Mouse (Mus musculus) megakaryocyte, embryonic 14.5 days (primary cell): ENCODE results near the gene Tns3.

ENCODE experiments used
- FLI1 ChIP-seq: IDR thresholded peaks from 2 replicates; pipeline ENCODE4 v1.6.1; 2012; ENCODE audit warnings: low read length, inconsistent platforms, mixed read lengths
- GATA1 ChIP-seq: IDR thresholded peaks from 3 replicates; pipeline ENCODE4 v1.6.1; 2012; ENCODE audit warnings: mixed read lengths, low read length, inconsistent platforms, borderline replicate concordance

GRCm38 (mm10) chr11:8586374-8586773, 78.0 kb downstream of the Tns3 start:
- TF ChIP-seq GATA1 (no peak), FLI1 (no peak)
